Mouse (Mus musculus) embryonic facial prominence, embryonic 12.5 days (tissue): ENCODE results near the gene Klri2. TPM values are rescaled to one million over a fixed set of nuclear protein-coding genes. Genes with fewer than 3 reads are reported as not detected.

Experiments used
- ATAC-seq: fragments of 200-750 bp; cut with Nextera tagmentation; 2 replicates; pipeline ENCODE4 v1.8.0; 2017; ENCODE audit not compliant: insufficient number of reproducible peaks, insufficient read depth, low FRiP score, low TSS enrichment
- H3K27ac ChIP-seq: fragments of 300-500 bp; sonication (generic); 2 replicates; pipeline ENCODE4 v1.5.1; 2016; ENCODE audit warnings: mild to moderate bottlenecking
- H3K27me3 ChIP-seq: fragments of 300-500 bp; sonication (generic); 2 replicates; pipeline ENCODE4 v1.6.1; 2016; ENCODE audit warnings: mild to moderate bottlenecking, moderate library complexity
- H3K36me3 ChIP-seq: fragments of 300-500 bp; sonication (generic); 2 replicates; pipeline ENCODE4 v1.6.1; 2016; ENCODE audit warnings: mild to moderate bottlenecking
- H3K4me1 ChIP-seq: fragments of 300-500 bp; sonication (generic); 2 replicates; pipeline ENCODE4 v1.6.1; 2016
- H3K4me2 ChIP-seq: fragments of 300-500 bp; sonication (generic); replicated peaks from 2 replicates; pipeline ENCODE4 v1.6.1; 2016; ENCODE audit warnings: mild to moderate bottlenecking, moderate library complexity
- H3K4me3 ChIP-seq: fragments of 300-500 bp; sonication (generic); 2 replicates; pipeline ENCODE4 v1.5.1; 2016; ENCODE audit warnings: mild to moderate bottlenecking
- H3K9ac ChIP-seq: fragments of 300-500 bp; sonication (generic); 2 replicates; pipeline ENCODE4 v1.6.1; 2016; ENCODE audit warnings: mild to moderate bottlenecking, moderate library complexity
- H3K9me3 ChIP-seq: fragments of 300-500 bp; sonication (generic); 2 replicates; pipeline ENCODE4 v1.6.1; 2016; ENCODE audit warnings: mild to moderate bottlenecking, moderate library complexity
- WGBS: fragments of 180-500 bp; shearing (Covaris S2); methylation state at CpG from one replicate; pipeline ENCODE4 v1.1.7; 2016; 5-methylcytosine and 5-hydroxymethylcytosine counted together
- microRNA-seq: library from miRNA; unstranded; fragments of <30 nt; microRNA quantifications from one replicate; pipeline ENCODE4, GENCODE M21; 2017
- polyA plus RNA-seq: library from polyadenylated mRNA; unstranded; fragments of >200 nt; fragmentation: Nextera tagmentation; extraction: Ambion mirVana; gene quantifications from 2 replicates; pipeline ENCODE4 v1.2.1, GENCODE M21; 2016

Gene Klri2
- polyA plus RNA-seq, 1 experiment from 2014 or later, result not detected

- 67% methylated on average over 1 of the region's 1 CpGs for WGBS
- Histone ChIP-seq H3K27ac (no peak overlapping the region), H3K4me3 (no peak overlapping the region), H3K4me1 (no peaks in the 10 kb centered on the region), H3K27me3 (no peaks in the 10 kb centered on the region), H3K9ac (no peak overlapping the region), H3K9me3 (peaks cover 2% of the 10 kb centered on the region; the same call in 1 of the 2 replicates), H3K4me2 (no peak overlapping the region), H3K36me3 (no peaks in the 10 kb centered on the region)
- no peak for ATAC-seq
Measured at GRCm38 (mm10) chr6:129680379-129680778, 59.9 kb downstream of the Klri2 start.

Small RNA genes lying within 50 kb of the gene (microRNA-seq; reads per million reads assigned to microRNA genes)
- not detected for gene Mir680-1

Other genes starting within 250 kb of the Klri2 start
- gene Olr1, start 233.3 kb downstream of the Klri2 start, polyA plus RNA-seq, result 0.04 TPM in 1 of 2 replicates, not detected in the other
- gene Tmem52b, start 227.9 kb downstream of the Klri2 start, polyA plus RNA-seq, result not detected in 2 replicates
- 56.4 and 56.6 TPM in 2 replicates for gene Gabarapl1, start 207.3 kb downstream of the Klri2 start, polyA plus RNA-seq
- gene Klre1, start 162.6 kb downstream of the Klri2 start, polyA plus RNA-seq, result not detected in 2 replicates
- 0.32 TPM in 1 of 2 replicates, not detected in the other for gene Klrd1, start 148.7 kb downstream of the Klri2 start, polyA plus RNA-seq
- gene Klrk1, start 116.6 kb downstream of the Klri2 start, polyA plus RNA-seq, result 0.05 and 0.14 TPM in 2 replicates
- gene Klrc3, start 97.1 kb downstream of the Klri2 start, polyA plus RNA-seq, result not detected in 2 replicates
- not detected in 2 replicates for gene Klrc2, start 79.8 kb downstream of the Klri2 start, polyA plus RNA-seq
- not detected in 2 replicates for gene Klrc1, start 61.5 kb downstream of the Klri2 start, polyA plus RNA-seq
- not detected in 2 replicates for gene Klri1, start 23.4 kb downstream of the Klri2 start, polyA plus RNA-seq
- gene Gm156, start 43.8 kb upstream of the Klri2 start, polyA plus RNA-seq, result not detected in 2 replicates
- not detected in 2 replicates for gene Gm17631, start 122.2 kb upstream of the Klri2 start, polyA plus RNA-seq
- gene Klra17, start 136.2 kb upstream of the Klri2 start, polyA plus RNA-seq, result not detected in 2 replicates
- not detected in 2 replicates for gene Klra5, start 177.2 kb upstream of the Klri2 start, polyA plus RNA-seq